Mouse (Mus musculus): ENCODE data around the gene Kptn. TPM values are rescaled to one million over a fixed set of nuclear protein-coding genes. Genes with fewer than 3 reads are reported as not detected.
A peak's percentile ranks its signal among the peaks of the same experiment; 100 is the strongest.

Gene Kptn
- polyA plus RNA-seq, 1 experiment from 2014 or later, result 25.1 TPM

DNA sequence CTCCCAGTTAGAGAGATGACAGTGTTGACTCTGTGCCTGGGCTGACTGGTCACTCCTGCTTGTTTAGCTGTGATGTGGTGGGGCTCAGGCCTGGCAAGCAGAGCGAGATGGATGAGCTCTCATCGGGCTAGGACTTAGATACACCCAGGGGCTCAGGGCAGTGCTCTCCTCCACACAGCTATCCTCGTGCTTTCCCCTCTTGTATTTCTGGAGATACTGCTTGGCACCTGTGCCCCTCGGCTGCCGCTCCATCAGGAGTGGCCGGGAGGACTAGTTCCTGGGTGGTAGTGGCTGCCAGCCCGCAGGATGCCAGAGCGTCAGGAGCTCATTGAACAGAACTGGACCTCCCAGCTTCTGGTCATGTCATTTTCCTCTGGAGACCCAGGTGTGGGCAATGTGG is 9.5 kb upstream of the Kptn start:
- H3K4me1 ChIP-seq (ENCODE audit: control insufficient read depth, insufficient read depth, low read length), result no peaks in the 10 kb centered on the region
- H3K9ac ChIP-seq (ENCODE audit: low read depth, low read length), result no peak overlapping the region
- 94% methylated on average over 8 of the region's 8 CpGs for WGBS
- H3K27me3 ChIP-seq (ENCODE audit: control insufficient read depth, insufficient read depth, low read length), result no peaks in the 10 kb centered on the region
- no peak for ATAC-seq (ENCODE audit: low FRiP score, low TSS enrichment)
- no peak overlapping the region for H3K27ac ChIP-seq (ENCODE audit: low read depth, low read length)
- no peak overlapping the region for H3K4me3 ChIP-seq (ENCODE audit: low read length)
- no peaks in the 10 kb centered on the region for H3K9me3 ChIP-seq (ENCODE audit: control insufficient read depth, low read length)
- no peak overlapping the region for H3K4me2 ChIP-seq (replicated peaks; ENCODE audit: low read depth, low read length)
- peaks cover 74% of the 10 kb centered on the region for H3K36me3 ChIP-seq (ENCODE audit: control insufficient read depth, insufficient read depth, low read length)

DNA sequence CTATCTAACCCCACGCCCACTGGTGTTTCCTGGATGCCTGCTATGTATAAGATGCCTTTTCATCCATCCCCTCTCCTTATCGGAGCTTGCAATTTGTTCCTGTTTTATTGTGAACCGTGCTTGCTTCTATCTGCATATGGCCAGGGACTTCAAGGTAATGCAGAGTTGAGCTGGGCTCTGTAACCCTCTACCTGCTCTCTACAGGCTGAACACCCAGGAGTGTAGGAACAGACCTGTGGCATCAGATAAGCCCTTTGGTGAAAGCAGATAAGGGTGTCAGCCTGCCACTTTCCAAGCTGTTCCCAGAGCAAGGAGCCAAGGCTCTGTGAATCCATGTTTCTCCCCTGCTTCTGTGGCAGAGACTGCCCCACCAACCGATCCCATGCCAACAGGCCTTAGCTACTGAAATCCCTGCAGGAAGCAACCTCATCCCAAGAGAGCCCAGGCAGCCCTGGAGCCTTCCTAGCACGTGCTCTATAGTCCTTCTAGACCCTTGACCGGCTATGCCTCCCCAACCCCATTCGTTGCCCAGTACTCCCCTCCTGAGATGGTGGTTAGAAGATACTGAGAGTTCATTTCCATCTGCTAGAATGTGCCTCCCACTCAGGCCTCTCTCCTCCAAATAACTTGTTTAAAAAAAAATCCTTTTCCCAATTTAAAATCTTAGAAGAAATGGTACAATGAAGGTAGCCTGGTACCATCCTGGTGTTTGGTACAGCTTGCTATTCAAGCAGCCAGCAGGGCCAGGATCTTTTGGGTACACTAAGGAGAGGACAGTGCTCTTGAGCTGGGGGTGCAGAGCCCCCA is 8.2 kb upstream of the Kptn start:
- Histone ChIP-seq H3K9me3 (ENCODE audit: control insufficient read depth, low read length) (no peaks in the 10 kb centered on the region), H3K27me3 (ENCODE audit: control insufficient read depth, insufficient read depth, low read length) (no peaks in the 10 kb centered on the region), H3K9ac (ENCODE audit: low read depth, low read length) (no peak overlapping the region), H3K4me3 (ENCODE audit: low read length) (no peak overlapping the region), H3K27ac (ENCODE audit: low read depth, low read length) (no peak overlapping the region), H3K4me2 (replicated peaks; ENCODE audit: low read depth, low read length) (no peak overlapping the region), H3K36me3 (ENCODE audit: control insufficient read depth, insufficient read depth, low read length) (peaks cover 85% of the 10 kb centered on the region), H3K4me1 (ENCODE audit: control insufficient read depth, insufficient read depth, low read length) (no peaks in the 10 kb centered on the region)
- ATAC-seq (ENCODE audit: low FRiP score, low TSS enrichment), result no peak
- 92% methylated on average over 7 of the region's 7 CpGs for WGBS

DNA sequence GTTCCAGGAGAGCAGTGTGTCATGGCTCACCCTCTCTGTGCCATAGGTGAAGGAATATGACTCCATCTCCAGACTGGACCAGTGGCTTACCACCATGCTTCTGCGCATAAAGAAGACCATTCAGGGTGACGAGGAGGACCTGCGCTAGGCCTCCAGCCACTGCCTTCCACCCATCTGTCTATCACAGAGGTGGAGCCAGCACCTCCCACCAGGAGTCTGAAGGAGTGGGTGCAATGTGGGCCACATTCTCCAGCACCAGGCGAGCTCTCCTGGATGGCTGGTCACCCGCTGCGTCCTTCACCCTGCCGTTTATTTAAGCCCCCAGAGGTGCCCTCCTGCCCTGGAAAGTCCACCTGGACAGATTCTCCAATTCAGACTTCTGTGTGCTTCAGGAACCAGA is 3.3 kb upstream of the Kptn start:
- 0 out of 2 replicates have a peak, but pooled peaks cover 3% of the 10 kb centered on the region for H3K4me1 ChIP-seq (ENCODE audit: control insufficient read depth, insufficient read depth, low read length)
- no peak overlapping the region for H3K4me2 ChIP-seq (replicated peaks; ENCODE audit: low read depth, low read length)
- no peaks in the 10 kb centered on the region for H3K9me3 ChIP-seq (ENCODE audit: control insufficient read depth, low read length)
- H3K4me3 ChIP-seq (ENCODE audit: low read length), result no peak overlapping the region
- no peak overlapping the region for H3K9ac ChIP-seq (ENCODE audit: low read depth, low read length)
- ATAC-seq (ENCODE audit: low FRiP score, low TSS enrichment), result no peak
- H3K27ac ChIP-seq (ENCODE audit: low read depth, low read length), result no peak overlapping the region
- peaks cover 58% of the 10 kb centered on the region for H3K36me3 ChIP-seq (ENCODE audit: control insufficient read depth, insufficient read depth, low read length)
- 93% methylated on average over 7 of the region's 7 CpGs for WGBS
- no peaks in the 10 kb centered on the region for H3K27me3 ChIP-seq (ENCODE audit: control insufficient read depth, insufficient read depth, low read length)

DNA sequence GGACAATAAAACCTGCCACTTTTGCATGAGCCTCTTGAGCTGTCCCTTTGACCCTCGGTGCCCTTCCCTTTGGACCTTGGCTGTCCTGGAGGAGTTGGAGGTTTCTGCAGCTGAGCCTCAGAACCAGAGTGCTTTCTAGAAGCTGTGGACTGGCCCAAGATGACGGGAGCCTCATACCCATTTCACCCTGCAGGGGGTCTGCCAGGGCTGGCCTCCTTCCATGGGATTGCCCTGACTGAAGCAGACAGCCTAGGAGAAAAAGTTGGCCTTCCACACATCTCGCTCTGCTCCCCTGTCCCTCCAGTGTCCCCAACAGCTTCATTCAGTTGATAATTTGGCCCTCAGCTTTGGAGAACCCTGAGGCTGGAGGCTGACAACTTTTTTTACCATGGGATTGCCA is 2.6 kb upstream of the Kptn start:
- Histone ChIP-seq H3K4me2 (replicated peaks; ENCODE audit: low read depth, low read length) (no peak overlapping the region), H3K36me3 (ENCODE audit: control insufficient read depth, insufficient read depth, low read length) (peaks cover 53% of the 10 kb centered on the region)

DNA sequence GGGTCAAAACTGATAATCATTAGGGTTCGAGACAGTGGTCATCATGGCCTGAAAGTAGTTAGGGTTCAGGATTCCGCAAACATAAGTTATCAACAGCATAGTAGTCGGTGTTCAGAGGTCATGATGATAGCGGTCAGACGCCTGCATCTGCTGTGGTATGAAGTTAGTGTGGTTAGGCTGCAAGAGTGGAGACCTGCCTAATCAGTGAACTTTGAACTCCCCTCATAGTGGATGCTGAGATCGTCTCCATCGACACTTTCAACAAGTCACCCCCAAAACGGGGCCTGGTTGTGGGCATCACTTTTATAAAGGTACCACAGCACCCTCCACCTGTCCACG is 536 bp downstream of the Kptn start:
- no peaks in the 10 kb centered on the region for H3K27me3 ChIP-seq (ENCODE audit: control insufficient read depth, insufficient read depth, low read length)
- no peak for ATAC-seq (ENCODE audit: low FRiP score, low TSS enrichment)
- peak overlapping the region; percentile 48 for H3K4me2 ChIP-seq (replicated peaks; ENCODE audit: low read depth, low read length)
- 0 out of 2 replicates have a peak, but pooled peaks cover 3% of the 10 kb centered on the region for H3K4me1 ChIP-seq (ENCODE audit: control insufficient read depth, insufficient read depth, low read length)
- WGBS, result 45% methylated on average over 9 of the region's 9 CpGs
- H3K27ac ChIP-seq (ENCODE audit: low read depth, low read length), result no peak overlapping the region
- peak overlapping the region; percentile 75 for H3K4me3 ChIP-seq (ENCODE audit: low read length)
- H3K36me3 ChIP-seq (ENCODE audit: control insufficient read depth, insufficient read depth, low read length), result peaks cover 29% of the 10 kb centered on the region
- peak overlapping the region; percentile 80; the same call in 1 of the 2 replicates for H3K9ac ChIP-seq (ENCODE audit: low read depth, low read length)
- no peaks in the 10 kb centered on the region for H3K9me3 ChIP-seq (ENCODE audit: control insufficient read depth, low read length)

More for the DNA sequence above, 2.6 kb upstream of the Kptn start:
- ATAC-seq (ENCODE audit: low FRiP score, low TSS enrichment), result no peak
- no peak overlapping the region for H3K27ac ChIP-seq (ENCODE audit: low read depth, low read length)
- H3K27me3 ChIP-seq (ENCODE audit: control insufficient read depth, insufficient read depth, low read length), result no peaks in the 10 kb centered on the region
- H3K4me3 ChIP-seq (ENCODE audit: low read length), result no peak overlapping the region
- no peak overlapping the region for H3K9ac ChIP-seq (ENCODE audit: low read depth, low read length)
- 0 out of 2 replicates have a peak, but pooled peaks cover 3% of the 10 kb centered on the region for H3K4me1 ChIP-seq (ENCODE audit: control insufficient read depth, insufficient read depth, low read length)
- H3K9me3 ChIP-seq (ENCODE audit: control insufficient read depth, low read length), result no peaks in the 10 kb centered on the region
- 88% methylated on average over 3 of the region's 3 CpGs for WGBS

DNA sequence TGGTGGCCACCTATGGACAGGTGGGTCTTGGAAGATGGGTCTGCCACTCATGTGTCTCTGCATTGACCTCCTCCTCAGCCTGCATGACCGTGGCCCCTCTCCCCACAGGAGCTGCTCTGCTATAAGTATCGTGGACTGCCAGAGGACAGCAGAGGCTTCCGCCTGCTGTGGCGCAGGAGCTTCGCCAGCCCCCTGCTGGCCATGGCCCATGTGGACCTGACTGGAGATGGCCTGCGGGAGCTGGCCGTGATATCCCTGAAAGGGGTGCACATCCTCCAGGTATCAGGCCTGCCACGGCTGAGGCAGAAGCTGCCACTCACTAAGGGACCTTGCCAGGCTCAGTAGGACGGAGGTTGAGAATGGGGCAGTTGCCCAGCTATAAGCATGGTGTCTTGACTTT is 6.1 kb downstream of the Kptn start:
- ATAC-seq (ENCODE audit: low FRiP score, low TSS enrichment), result no peak
- WGBS, result 83% methylated on average over 9 of the region's 9 CpGs

DNA sequence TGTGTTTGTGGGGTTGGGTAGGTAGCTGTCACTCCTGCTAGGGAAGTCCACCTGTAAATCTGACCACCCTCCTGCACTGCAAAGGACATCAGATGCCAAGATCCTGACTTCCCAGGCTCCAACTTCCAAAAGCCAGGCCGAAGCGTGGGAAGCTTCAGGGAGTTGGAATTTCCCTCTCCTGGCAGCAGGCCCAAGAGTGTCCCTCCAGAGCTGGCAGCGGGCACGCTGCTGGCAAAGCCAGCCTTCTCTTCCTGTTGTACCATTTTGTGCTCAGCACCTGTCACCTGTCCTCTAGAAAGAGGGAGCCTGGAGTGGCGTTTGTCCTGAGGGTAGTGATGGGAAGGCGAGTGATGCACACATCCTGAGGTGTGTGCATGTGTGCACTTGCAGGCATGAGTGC is 8.6 kb downstream of the Kptn start:
- H3K4me1 ChIP-seq (ENCODE audit: control insufficient read depth, insufficient read depth, low read length), result peaks cover 32% of the 10 kb centered on the region
- 89% methylated on average over 6 of the region's 6 CpGs for WGBS
- no peak overlapping the region for H3K4me3 ChIP-seq (ENCODE audit: low read length)
- H3K4me2 ChIP-seq (replicated peaks; ENCODE audit: low read depth, low read length), result no peak overlapping the region
- ATAC-seq (ENCODE audit: low FRiP score, low TSS enrichment), result no peak
- no peaks in the 10 kb centered on the region for H3K27me3 ChIP-seq (ENCODE audit: control insufficient read depth, insufficient read depth, low read length)
- H3K9me3 ChIP-seq (ENCODE audit: control insufficient read depth, low read length), result no peaks in the 10 kb centered on the region
- H3K9ac ChIP-seq (ENCODE audit: low read depth, low read length), result no peak overlapping the region
- H3K36me3 ChIP-seq (ENCODE audit: control insufficient read depth, insufficient read depth, low read length), result peaks cover 16% of the 10 kb centered on the region
- no peak overlapping the region for H3K27ac ChIP-seq (ENCODE audit: low read depth, low read length)

More for the DNA sequence above, 6.1 kb downstream of the Kptn start:
- no peak overlapping the region for H3K4me3 ChIP-seq (ENCODE audit: low read length)
- H3K27me3 ChIP-seq (ENCODE audit: control insufficient read depth, insufficient read depth, low read length), result no peaks in the 10 kb centered on the region
- no peaks in the 10 kb centered on the region for H3K9me3 ChIP-seq (ENCODE audit: control insufficient read depth, low read length)
- no peak overlapping the region for H3K9ac ChIP-seq (ENCODE audit: low read depth, low read length)
- H3K4me1 ChIP-seq (ENCODE audit: control insufficient read depth, insufficient read depth, low read length), result peaks cover 13% of the 10 kb centered on the region; the same call in 1 of the 2 replicates
- peaks cover 16% of the 10 kb centered on the region for H3K36me3 ChIP-seq (ENCODE audit: control insufficient read depth, insufficient read depth, low read length)
- no peak overlapping the region for H3K27ac ChIP-seq (ENCODE audit: low read depth, low read length)
- H3K4me2 ChIP-seq (replicated peaks; ENCODE audit: low read depth, low read length), result no peak overlapping the region

DNA sequence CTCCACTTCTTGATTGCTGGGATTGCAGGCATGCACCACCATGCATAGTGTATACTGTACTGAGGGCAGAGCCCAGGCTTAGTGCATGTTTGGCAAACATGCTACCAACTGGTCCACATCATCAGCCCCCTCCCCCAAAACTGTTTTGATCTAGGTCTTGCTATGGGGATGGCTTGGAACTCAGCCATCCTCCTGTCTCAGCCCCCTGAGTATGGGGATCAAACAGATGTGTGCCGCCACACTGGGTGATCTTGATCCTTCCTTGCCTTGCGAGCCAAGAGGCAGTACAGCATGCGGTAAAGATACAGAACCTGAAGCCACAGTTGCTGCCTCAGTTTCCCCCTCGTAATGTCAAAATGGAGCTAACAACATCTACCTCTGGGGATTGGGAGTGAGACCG is 9.2 kb downstream of the Kptn start:
- WGBS, result 71% methylated on average over 5 of the region's 5 CpGs
- Histone ChIP-seq H3K9ac (ENCODE audit: low read depth, low read length) (no peak overlapping the region), H3K4me3 (ENCODE audit: low read length) (no peak overlapping the region), H3K27me3 (ENCODE audit: control insufficient read depth, insufficient read depth, low read length) (no peaks in the 10 kb centered on the region), H3K27ac (ENCODE audit: low read depth, low read length) (no peak overlapping the region), H3K9me3 (ENCODE audit: control insufficient read depth, low read length) (no peaks in the 10 kb centered on the region), H3K36me3 (ENCODE audit: control insufficient read depth, insufficient read depth, low read length) (peaks cover 16% of the 10 kb centered on the region), H3K4me1 (ENCODE audit: control insufficient read depth, insufficient read depth, low read length) (peaks cover 32% of the 10 kb centered on the region), H3K4me2 (replicated peaks; ENCODE audit: low read depth, low read length) (peak overlapping the region; percentile 91)
- no peak for ATAC-seq (ENCODE audit: low FRiP score, low TSS enrichment)

DNA sequence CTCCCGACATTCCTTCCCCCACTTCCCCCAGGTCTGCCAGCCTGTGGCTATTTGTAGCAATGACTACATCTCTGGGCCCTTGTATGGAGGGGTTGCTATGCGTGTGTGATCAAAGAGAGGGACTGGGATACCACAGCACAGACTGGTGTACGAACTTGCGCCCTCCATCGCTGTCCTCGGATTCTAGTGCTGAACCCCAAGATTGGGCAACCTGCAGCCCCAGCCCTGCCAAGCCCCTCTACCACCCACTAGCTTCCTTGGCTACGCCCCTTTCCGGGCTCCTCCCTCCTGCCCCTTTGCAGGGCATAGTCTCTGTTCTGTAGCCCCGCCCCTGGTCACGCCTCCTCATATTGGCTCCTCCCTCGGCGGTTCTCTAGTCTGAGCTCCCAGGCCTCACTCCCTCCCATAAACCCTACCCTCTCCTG is 9.7 kb downstream of the Kptn start, which contains the start of gene Slc8a2:
Slc8a2 (plus strand) TSS at position 406 of the 425 bp plus-strand sequence.
- Histone ChIP-seq H3K4me2 (replicated peaks; ENCODE audit: low read depth, low read length) (peak within 1 kb of the TSS; percentile 91), H3K9me3 (ENCODE audit: control insufficient read depth, low read length) (no peaks in the 10 kb centered on the region), H3K27me3 (ENCODE audit: control insufficient read depth, insufficient read depth, low read length) (no peaks in the 10 kb centered on the region), H3K27ac (ENCODE audit: low read depth, low read length) (peak within 1 kb of the TSS; percentile 77), H3K4me1 (ENCODE audit: control insufficient read depth, insufficient read depth, low read length) (peaks cover 32% of the 10 kb centered on the region), H3K9ac (ENCODE audit: low read depth, low read length) (peak within 1 kb of the TSS; percentile 63), H3K4me3 (ENCODE audit: low read length) (peak within 1 kb of the TSS; percentile 56), H3K36me3 (ENCODE audit: control insufficient read depth, insufficient read depth, low read length) (peaks cover 13% of the 10 kb centered on the region)
- ATAC-seq (ENCODE audit: low FRiP score, low TSS enrichment), result peak; percentile 87
- WGBS, result 4% methylated on average over 12 of the region's 12 CpGs
